Mouse (Mus musculus) embryonic facial prominence, embryonic 15.5 days (tissue): Measurements from ENCODE around the gene Uts2b. TPM values are rescaled to one million over a fixed set of nuclear protein-coding genes. Genes with fewer than 3 reads are reported as not detected.
A peak's percentile ranks its signal among the peaks of the same experiment; 100 is the strongest.

Experiments used
- ATAC-seq: fragments of 200-750 bp; cut with Nextera tagmentation; 2 replicates; pipeline ENCODE4 v1.8.0; 2017; ENCODE audit warnings: low read depth, moderate TSS enrichment; ENCODE audit not compliant: insufficient number of reproducible peaks, low FRiP score, low TSS enrichment
- H3K27ac ChIP-seq: fragments of 300-500 bp; sonication (generic); replicated peaks from 2 replicates; pipeline ENCODE4 v1.5.1; 2015; ENCODE audit warnings: mild to moderate bottlenecking, inconsistent platforms
- H3K27me3 ChIP-seq: fragments of 300-500 bp; sonication (generic); 2 replicates; pipeline ENCODE4 v1.6.1; 2015; ENCODE audit warnings: inconsistent platforms
- H3K36me3 ChIP-seq: fragments of 300-500 bp; sonication (generic); 2 replicates; pipeline ENCODE4 v1.6.1; 2015; ENCODE audit warnings: mild to moderate bottlenecking, inconsistent platforms
- H3K4me1 ChIP-seq: fragments of 300-500 bp; sonication (generic); 2 replicates; pipeline ENCODE4 v1.6.1; 2015; ENCODE audit warnings: inconsistent platforms
- H3K4me2 ChIP-seq: fragments of 300-500 bp; sonication (generic); replicated peaks from 2 replicates; pipeline ENCODE4 v1.6.1; 2015; ENCODE audit warnings: mild to moderate bottlenecking, inconsistent platforms
- H3K4me3 ChIP-seq: fragments of 300-500 bp; sonication (generic); replicated peaks from 2 replicates; pipeline ENCODE4 v1.5.1; 2015; ENCODE audit warnings: mild to moderate bottlenecking, inconsistent platforms
- H3K9ac ChIP-seq: fragments of 300-500 bp; sonication (generic); 2 replicates; pipeline ENCODE4 v1.6.1; 2015; ENCODE audit warnings: inconsistent platforms
- H3K9me3 ChIP-seq: fragments of 300-500 bp; sonication (generic); replicated peaks from 2 replicates; pipeline ENCODE4 v1.6.1; 2016; ENCODE audit warnings: inconsistent platforms
- WGBS: fragments of 180-500 bp; shearing (Covaris S2); methylation state at CpG from one replicate; pipeline ENCODE4 v1.1.7; 2015; 5-methylcytosine and 5-hydroxymethylcytosine counted together
- polyA plus RNA-seq: library from polyadenylated mRNA; unstranded; fragments of >200 nt; fragmentation: Nextera tagmentation; extraction: Ambion mirVana; gene quantifications from 2 replicates; pipeline ENCODE4 v1.2.1, GENCODE M21; 2015

The Uts2b gene
- polyA plus RNA-seq, 1 experiment from 2014 or later, result not detected

GRCm38 (mm10) chr16:27389534-27390282 lies 19.7 kb upstream of the Uts2b start:
- H3K4me2 ChIP-seq, result peak overlapping the region; percentile 66
- WGBS, result 12% methylated on average over 7 of the region's 7 CpGs
- H3K36me3 ChIP-seq, result no peaks in the 10 kb centered on the region
- peak; percentile 17; the same call in 1 of the 2 replicates for ATAC-seq
- H3K4me3 ChIP-seq, result peak overlapping the region; percentile 91
- H3K4me1 ChIP-seq, result peaks cover 20% of the 10 kb centered on the region
- H3K9me3 ChIP-seq, result no peaks in the 10 kb centered on the region
- peak overlapping the region; percentile 97 for H3K27ac ChIP-seq
- H3K27me3 ChIP-seq, result no peaks in the 10 kb centered on the region
- H3K9ac ChIP-seq, result peak overlapping the region; percentile 92

GRCm38 (mm10) chr16:27388761-27389451 lies 18.9 kb upstream of the Uts2b start, which contains the start of gene Ccdc50:
Gene Ccdc50 (plus strand): TSS chr16:27388869.
- Histone ChIP-seq H3K27ac (peak within 1 kb of the TSS; percentile 97), H3K4me3 (peak within 1 kb of the TSS; percentile 91), H3K4me2 (peak within 1 kb of the TSS; percentile 66), H3K9ac (peak within 1 kb of the TSS; percentile 92), H3K27me3 (no peaks in the 10 kb centered on the region), H3K4me1 (peaks cover 20% of the 10 kb centered on the region), H3K36me3 (no peaks in the 10 kb centered on the region), H3K9me3 (no peaks in the 10 kb centered on the region)
- ATAC-seq, result peak; percentile 94
- WGBS, result under 1% methylated on average over 69 of the region's 69 CpGs

- Histone ChIP-seq H3K4me1 (peaks cover 20% of the 10 kb centered on the region), H3K4me3 (peak overlapping the region; percentile 91), H3K27me3 (no peaks in the 10 kb centered on the region), H3K9me3 (no peaks in the 10 kb centered on the region), H3K4me2 (peak overlapping the region; percentile 66), H3K27ac (no peak overlapping the region), H3K36me3 (no peaks in the 10 kb centered on the region), H3K9ac (no peak overlapping the region)
- WGBS, result 51% methylated on average over 12 of the region's 12 CpGs
- ATAC-seq, result no peak
Observed at GRCm38 (mm10) chr16:27387634-27388611, 17.9 kb upstream of the Uts2b start.

GRCm38 (mm10) chr16:27386850-27387407 lies 16.9 kb upstream of the Uts2b start:
- no peaks in the 10 kb centered on the region for H3K9me3 ChIP-seq
- WGBS, result 60% methylated on average over 4 of the region's 4 CpGs

GRCm38 (mm10) chr16:27385649-27386048 lies 15.6 kb upstream of the Uts2b start:
- H3K27me3 ChIP-seq, result no peaks in the 10 kb centered on the region
- no peak overlapping the region for H3K4me3 ChIP-seq
- no peak overlapping the region for H3K4me2 ChIP-seq
- no peaks in the 10 kb centered on the region for H3K9me3 ChIP-seq
- ATAC-seq, result no peak
- H3K9ac ChIP-seq, result no peak overlapping the region
- no peak overlapping the region for H3K27ac ChIP-seq
- no peaks in the 10 kb centered on the region for H3K36me3 ChIP-seq
- H3K4me1 ChIP-seq, result peaks cover 13% of the 10 kb centered on the region
- WGBS, result 65% methylated on average over 1 of the region's 1 CpGs

More at GRCm38 (mm10) chr16:27386850-27387407, 16.9 kb upstream of the Uts2b start:
- no peak overlapping the region for H3K4me3 ChIP-seq
- no peak overlapping the region for H3K4me2 ChIP-seq
- no peak overlapping the region for H3K9ac ChIP-seq
- no peaks in the 10 kb centered on the region for H3K36me3 ChIP-seq
- ATAC-seq, result no peak
- H3K27ac ChIP-seq, result no peak overlapping the region
- H3K4me1 ChIP-seq, result peaks cover 20% of the 10 kb centered on the region
- no peaks in the 10 kb centered on the region for H3K27me3 ChIP-seq

- Histone ChIP-seq H3K4me1 (peaks cover 7% of the 10 kb centered on the region; the same call in 1 of the 2 replicates), H3K27me3 (no peaks in the 10 kb centered on the region), H3K36me3 (no peaks in the 10 kb centered on the region), H3K9ac (no peak overlapping the region), H3K9me3 (no peaks in the 10 kb centered on the region), H3K4me3 (no peak overlapping the region), H3K4me2 (no peak overlapping the region), H3K27ac (no peak overlapping the region)
- ATAC-seq, result no peak
- WGBS, result 43% methylated on average over 4 of the region's 4 CpGs
Observed at GRCm38 (mm10) chr16:27384893-27385603, 15.0 kb upstream of the Uts2b start.

- Histone ChIP-seq H3K9me3 (no peaks in the 10 kb centered on the region), H3K27me3 (no peaks in the 10 kb centered on the region), H3K9ac (no peak overlapping the region), H3K4me2 (no peak overlapping the region), H3K4me1 (no peaks in the 10 kb centered on the region), H3K36me3 (no peaks in the 10 kb centered on the region), H3K27ac (no peak overlapping the region), H3K4me3 (no peak overlapping the region)
- WGBS, result 76% methylated on average over 4 of the region's 4 CpGs
- no peak for ATAC-seq
Observed at GRCm38 (mm10) chr16:27382217-27382616, 12.2 kb upstream of the Uts2b start.

GRCm38 (mm10) chr16:27376556-27376955 lies 6.5 kb upstream of the Uts2b start:
- no peaks in the 10 kb centered on the region for H3K9me3 ChIP-seq
- H3K9ac ChIP-seq, result no peak overlapping the region
- no peaks in the 10 kb centered on the region for H3K27me3 ChIP-seq
- no peak overlapping the region for H3K27ac ChIP-seq
- ATAC-seq, result no peak
- H3K4me2 ChIP-seq, result no peak overlapping the region
- no peaks in the 10 kb centered on the region for H3K4me1 ChIP-seq
- no peak overlapping the region for H3K4me3 ChIP-seq
- H3K36me3 ChIP-seq, result no peaks in the 10 kb centered on the region

- Histone ChIP-seq H3K4me3 (no peak overlapping the region), H3K4me2 (no peak overlapping the region), H3K36me3 (no peaks in the 10 kb centered on the region), H3K27me3 (no peaks in the 10 kb centered on the region), H3K9ac (no peak overlapping the region), H3K9me3 (no peaks in the 10 kb centered on the region), H3K27ac (no peak overlapping the region), H3K4me1 (no peaks in the 10 kb centered on the region)
- no peak for ATAC-seq
- WGBS, result 92% methylated on average over 2 of the region's 2 CpGs
Observed at GRCm38 (mm10) chr16:27375318-27375717, 5.3 kb upstream of the Uts2b start.

- Histone ChIP-seq H3K9ac (no peak overlapping the region), H3K4me3 (no peak overlapping the region), H3K36me3 (no peaks in the 10 kb centered on the region), H3K4me2 (no peak overlapping the region), H3K27me3 (no peaks in the 10 kb centered on the region), H3K27ac (no peak overlapping the region), H3K9me3 (no peaks in the 10 kb centered on the region), H3K4me1 (no peaks in the 10 kb centered on the region)
- 74% methylated on average over 3 of the region's 3 CpGs for WGBS
- ATAC-seq, result no peak
Observed at GRCm38 (mm10) chr16:27374139-27374538, 4.1 kb upstream of the Uts2b start.
